Mouse (Mus musculus): ENCODE results near the gene Syncrip. TPM values are rescaled to one million over a fixed set of nuclear protein-coding genes. Genes with fewer than 3 reads are reported as not detected.

Gene Syncrip
- polyA plus RNA-seq, 1 experiment from 2014 or later: 95.9 TPM

DNA sequence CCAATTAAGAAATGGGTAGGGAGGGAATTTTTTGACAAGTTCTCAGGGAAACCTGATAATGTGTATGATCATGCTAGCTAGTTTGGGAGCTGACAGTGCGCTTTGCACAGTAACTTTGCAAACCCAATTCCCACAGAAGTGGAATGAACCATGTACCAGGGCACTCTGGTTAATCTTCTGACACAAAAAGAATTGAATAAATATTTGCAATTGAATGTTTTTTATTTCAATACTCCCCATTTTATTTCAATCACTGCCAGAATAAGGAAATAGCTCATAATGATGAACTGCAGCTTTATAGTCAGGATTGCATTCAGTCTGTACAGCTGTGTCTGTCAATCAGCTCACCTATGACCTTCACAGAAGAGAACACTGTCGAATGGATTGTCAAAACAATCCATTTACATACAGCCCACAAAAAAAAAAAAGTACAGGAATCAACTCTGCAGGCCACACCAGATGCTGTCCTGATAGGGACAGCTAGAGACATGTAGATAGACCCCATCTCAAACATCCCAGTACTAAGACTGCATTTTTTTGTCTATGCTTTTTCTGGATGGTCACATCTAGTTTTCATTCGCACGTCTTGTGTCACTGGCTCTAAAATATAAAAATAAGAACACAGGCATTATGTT is 38.6 kb upstream of the Syncrip start:
- Histone ChIP-seq H3K4me2 (replicated peaks) (peak overlapping the region; percentile 77), H3K9ac (replicated peaks) (peak overlapping the region; percentile 95), H3K36me3 (peaks cover 17% of the 10 kb centered on the region), H3K9me3 (no peaks in the 10 kb centered on the region), H3K27ac (no peak overlapping the region), H3K4me3 (replicated peaks) (peak overlapping the region; percentile 90), H3K27me3 (0 out of 2 replicates have a peak, but pooled peaks cover 3% of the 10 kb centered on the region), H3K4me1 (replicated peaks) (peaks cover 26% of the 10 kb centered on the region)
- no peak for ATAC-seq
- 24% methylated on average over 4 of the region's 4 CpGs for WGBS

DNA sequence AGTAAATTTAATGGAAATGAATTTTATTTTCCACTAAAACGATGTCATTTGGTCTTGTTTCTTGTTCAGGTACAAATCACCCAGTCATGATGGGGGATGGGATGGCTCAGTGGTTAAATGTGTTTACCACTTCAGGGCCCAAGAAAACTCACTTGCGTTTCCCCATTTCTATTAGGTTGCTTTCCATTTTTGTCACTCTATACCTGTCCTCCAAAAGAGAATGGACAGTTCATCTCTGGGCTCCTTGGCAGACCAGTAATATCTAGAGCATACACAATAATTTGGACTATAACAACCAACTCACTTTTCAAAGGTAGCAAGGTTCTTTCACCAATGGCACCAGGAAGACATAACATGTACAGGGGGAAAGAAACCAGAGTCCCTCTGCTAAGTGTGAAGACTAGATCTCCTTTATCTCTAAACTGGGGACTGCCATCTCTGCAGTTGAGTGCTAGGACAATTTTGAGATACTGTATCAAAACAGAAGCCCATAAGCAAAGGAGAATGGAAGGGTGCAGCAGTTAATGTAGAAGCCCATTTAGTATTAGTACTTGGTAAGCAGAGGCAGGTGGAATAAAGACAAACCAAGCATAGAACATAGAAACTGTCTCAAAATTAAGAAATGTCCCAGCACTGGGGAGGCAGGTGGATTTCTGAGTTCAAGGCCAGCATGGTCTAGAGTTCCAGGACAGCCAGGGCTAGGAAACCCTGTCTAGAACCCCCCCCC is 37.9 kb upstream of the Syncrip start:
- Histone ChIP-seq H3K27me3 (0 out of 2 replicates have a peak, but pooled peaks cover 3% of the 10 kb centered on the region), H3K4me2 (replicated peaks) (peak overlapping the region; percentile 77), H3K27ac (no peak overlapping the region), H3K4me3 (replicated peaks) (peak overlapping the region; percentile 90), H3K4me1 (replicated peaks) (peaks cover 26% of the 10 kb centered on the region), H3K9ac (replicated peaks) (peak overlapping the region; percentile 95), H3K9me3 (no peaks in the 10 kb centered on the region), H3K36me3 (peaks cover 17% of the 10 kb centered on the region)
- 25% methylated on average over 2 of the region's 2 CpGs for WGBS
- ATAC-seq: no peak

DNA sequence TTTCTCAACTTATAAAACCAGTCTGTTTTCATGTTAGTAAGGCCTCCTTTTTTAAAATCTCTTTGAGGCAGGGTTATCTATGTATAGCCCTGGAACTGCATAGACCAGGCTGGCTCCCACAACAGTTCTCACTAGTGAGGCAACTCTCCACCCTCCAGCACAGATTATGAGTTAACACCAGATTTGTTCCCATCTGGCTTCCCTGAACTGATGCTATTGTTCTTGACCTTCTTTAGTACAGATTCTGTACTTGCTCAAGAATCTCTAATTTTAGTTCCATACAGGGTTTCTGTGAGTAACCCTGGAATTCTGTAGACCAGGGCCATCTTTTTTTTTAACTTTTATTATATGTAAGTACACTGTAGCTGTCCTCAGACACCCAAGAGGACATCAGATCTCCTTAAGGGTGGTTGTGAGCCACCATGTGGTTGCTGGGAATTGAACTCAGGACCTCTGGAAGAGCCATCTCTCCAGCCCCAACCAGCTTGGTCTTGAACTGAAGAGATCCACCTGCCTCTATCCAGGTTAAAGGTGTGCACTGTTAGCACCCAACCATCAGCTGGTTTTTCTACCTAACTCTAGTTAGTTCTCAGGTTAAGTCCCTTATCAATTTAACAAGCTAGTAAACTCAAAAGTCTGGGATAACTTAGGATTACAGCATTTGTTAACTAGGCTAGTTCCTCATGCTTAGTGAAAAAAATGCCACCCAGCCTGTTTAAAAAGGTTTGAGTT is 37.2 kb upstream of the Syncrip start:
- Histone ChIP-seq H3K27ac (no peak overlapping the region), H3K4me2 (replicated peaks) (peak overlapping the region; percentile 77), H3K9me3 (no peaks in the 10 kb centered on the region), H3K4me1 (replicated peaks) (peaks cover 26% of the 10 kb centered on the region), H3K9ac (replicated peaks) (no peak overlapping the region), H3K27me3 (no peaks in the 10 kb centered on the region), H3K4me3 (replicated peaks) (peak overlapping the region; percentile 90; the same call in 1 of the 2 replicates), H3K36me3 (peaks cover 17% of the 10 kb centered on the region)
- ATAC-seq: no peak

DNA sequence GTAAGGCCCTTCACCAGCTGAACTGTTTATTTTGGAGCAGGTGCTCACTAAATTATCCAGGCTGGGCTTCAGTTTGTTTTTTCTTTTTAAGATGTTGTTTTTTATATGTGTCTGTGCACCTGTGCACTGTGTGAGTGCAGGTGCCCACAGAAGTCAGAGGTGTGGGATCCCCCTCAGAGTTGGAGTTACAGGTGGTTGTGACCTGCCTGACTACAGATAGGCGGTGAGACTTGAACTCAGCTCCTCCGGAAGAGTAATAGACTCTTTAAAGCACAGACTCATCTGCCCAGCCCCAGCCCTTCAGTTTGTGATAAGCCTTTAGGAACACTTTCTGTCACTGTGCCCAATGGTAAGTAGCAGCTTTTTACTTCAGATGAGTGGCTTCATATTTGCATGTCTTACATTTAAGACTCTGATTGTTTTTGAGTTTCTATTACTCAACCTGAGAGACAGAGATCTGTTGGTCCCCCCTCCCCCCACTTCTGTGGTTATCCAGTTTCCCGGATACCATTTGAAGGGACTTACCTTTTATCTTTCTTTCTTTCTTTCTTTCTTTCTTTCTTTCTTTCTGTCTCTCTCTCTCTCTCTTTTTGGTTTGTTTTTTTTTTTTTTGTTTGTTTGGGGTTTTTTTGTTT is 34.1 kb upstream of the Syncrip start:
- Histone ChIP-seq H3K9ac (replicated peaks) (no peak overlapping the region), H3K4me3 (replicated peaks) (no peak overlapping the region), H3K27me3 (no peaks in the 10 kb centered on the region), H3K9me3 (no peaks in the 10 kb centered on the region), H3K4me1 (replicated peaks) (peaks cover 23% of the 10 kb centered on the region), H3K36me3 (peaks cover 17% of the 10 kb centered on the region), H3K4me2 (replicated peaks) (no peak overlapping the region), H3K27ac (no peak overlapping the region)
- ATAC-seq: no peak
- WGBS: 87% methylated on average over 3 of the region's 3 CpGs

DNA sequence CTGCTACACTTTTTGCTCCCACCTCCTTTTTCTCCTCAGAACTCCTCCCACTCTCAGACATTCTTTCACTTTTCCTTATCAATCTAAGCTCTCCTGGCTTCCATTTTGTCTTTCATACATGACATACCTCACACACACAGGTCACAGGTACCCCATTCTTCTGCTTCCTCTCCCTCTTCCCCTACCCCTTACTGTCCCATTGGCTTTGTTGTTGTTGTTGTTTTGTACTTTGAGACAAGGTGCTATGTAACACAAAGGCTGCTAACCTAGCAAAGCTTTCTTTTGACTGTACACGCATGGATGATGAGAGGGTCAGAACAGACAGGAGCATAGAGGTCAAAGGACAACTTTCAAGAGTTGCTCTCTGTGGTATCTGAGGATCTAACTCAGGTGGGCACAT is 33.2 kb upstream of the Syncrip start:
- Histone ChIP-seq H3K4me1 (replicated peaks) (peaks cover 16% of the 10 kb centered on the region), H3K9ac (replicated peaks) (no peak overlapping the region), H3K27me3 (no peaks in the 10 kb centered on the region), H3K4me3 (replicated peaks) (no peak overlapping the region), H3K36me3 (peaks cover 10% of the 10 kb centered on the region), H3K9me3 (no peaks in the 10 kb centered on the region), H3K27ac (no peak overlapping the region), H3K4me2 (replicated peaks) (no peak overlapping the region)
- ATAC-seq: no peak
- 86% methylated on average over 1 of the region's 1 CpGs for WGBS

DNA sequence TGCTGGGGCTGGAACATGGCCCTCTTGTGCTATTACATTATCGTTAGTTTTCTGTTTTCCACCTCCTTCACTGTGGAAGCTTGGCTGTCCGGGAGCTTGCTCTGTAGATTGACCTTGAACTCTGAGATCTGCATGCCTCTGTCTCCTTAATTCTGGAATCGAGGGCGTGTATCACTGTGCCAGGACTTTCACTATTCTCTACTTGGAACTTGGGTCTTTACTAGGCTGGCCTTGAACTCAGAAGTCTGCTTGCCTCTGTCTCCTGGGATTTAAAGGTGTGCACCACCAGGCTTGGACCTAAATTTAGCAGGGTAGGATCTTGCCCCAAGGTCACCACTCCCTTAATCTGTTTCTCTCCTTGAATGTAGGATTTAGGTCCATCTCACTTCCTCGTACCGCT is 19.5 kb upstream of the Syncrip start:
- no peak overlapping the region for H3K27ac ChIP-seq
- H3K9me3 ChIP-seq: no peaks in the 10 kb centered on the region
- H3K36me3 ChIP-seq: no peaks in the 10 kb centered on the region
- no peak overlapping the region for H3K4me3 ChIP-seq (replicated peaks)
- H3K4me1 ChIP-seq (replicated peaks): no peaks in the 10 kb centered on the region
- no peak overlapping the region for H3K9ac ChIP-seq (replicated peaks)
- ATAC-seq: no peak
- no peaks in the 10 kb centered on the region for H3K27me3 ChIP-seq
- WGBS: 90% methylated on average over 6 of the region's 6 CpGs
- H3K4me2 ChIP-seq (replicated peaks): no peak overlapping the region

DNA sequence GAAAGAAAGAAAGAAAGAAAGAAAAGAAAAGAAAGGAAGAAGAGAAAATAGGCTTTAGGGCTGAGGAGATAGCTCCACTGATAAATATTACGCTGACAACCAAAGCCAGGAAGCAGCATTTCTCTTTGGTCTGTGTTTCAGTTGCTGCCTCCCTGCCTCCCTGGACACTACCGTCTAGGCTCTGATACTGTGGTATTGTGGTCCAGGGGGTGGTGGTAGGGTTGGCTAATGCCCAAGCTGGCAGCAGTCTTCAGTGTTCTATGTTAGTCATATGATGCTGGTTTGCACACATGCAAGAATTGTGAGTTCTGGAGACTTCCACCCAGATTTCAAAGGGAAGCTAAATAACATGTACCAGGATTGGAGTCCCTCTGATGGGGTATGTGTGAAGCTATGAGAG is 17.7 kb upstream of the Syncrip start:
- 96% methylated on average over 2 of the region's 2 CpGs for WGBS
- no peak for ATAC-seq
- Histone ChIP-seq H3K4me3 (replicated peaks) (no peak overlapping the region), H3K9ac (replicated peaks) (no peak overlapping the region), H3K4me1 (replicated peaks) (no peaks in the 10 kb centered on the region), H3K27ac (no peak overlapping the region), H3K36me3 (no peaks in the 10 kb centered on the region), H3K27me3 (no peaks in the 10 kb centered on the region), H3K4me2 (replicated peaks) (no peak overlapping the region), H3K9me3 (no peaks in the 10 kb centered on the region)

DNA sequence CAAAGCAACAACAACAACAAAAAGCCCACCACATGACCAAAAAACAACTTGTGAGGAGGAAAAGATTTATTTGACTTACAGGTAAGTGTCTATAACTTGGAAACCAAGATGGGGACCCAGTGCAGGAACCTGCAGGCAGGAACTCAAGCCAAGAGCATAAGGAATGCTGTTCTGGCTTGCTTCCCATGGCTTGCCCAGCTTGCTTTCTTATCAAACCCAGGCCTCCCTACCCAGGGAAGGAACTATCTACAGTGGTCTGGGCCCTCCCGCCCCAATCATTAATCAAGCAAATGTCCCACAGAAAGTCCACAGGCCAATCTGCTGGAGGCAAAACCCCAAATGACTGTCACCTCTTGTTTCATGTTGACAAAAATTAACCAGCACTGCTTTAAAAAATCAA is 10.1 kb upstream of the Syncrip start:
- no peak overlapping the region for H3K9ac ChIP-seq (replicated peaks)
- ATAC-seq: no peak
- no peaks in the 10 kb centered on the region for H3K27me3 ChIP-seq
- no peak overlapping the region for H3K4me2 ChIP-seq (replicated peaks)
- H3K4me1 ChIP-seq (replicated peaks): no peaks in the 10 kb centered on the region
- H3K36me3 ChIP-seq: no peaks in the 10 kb centered on the region
- no peak overlapping the region for H3K27ac ChIP-seq
- 95% methylated on average over 1 of the region's 1 CpGs for WGBS
- no peak overlapping the region for H3K4me3 ChIP-seq (replicated peaks)
- H3K9me3 ChIP-seq: no peaks in the 10 kb centered on the region

DNA sequence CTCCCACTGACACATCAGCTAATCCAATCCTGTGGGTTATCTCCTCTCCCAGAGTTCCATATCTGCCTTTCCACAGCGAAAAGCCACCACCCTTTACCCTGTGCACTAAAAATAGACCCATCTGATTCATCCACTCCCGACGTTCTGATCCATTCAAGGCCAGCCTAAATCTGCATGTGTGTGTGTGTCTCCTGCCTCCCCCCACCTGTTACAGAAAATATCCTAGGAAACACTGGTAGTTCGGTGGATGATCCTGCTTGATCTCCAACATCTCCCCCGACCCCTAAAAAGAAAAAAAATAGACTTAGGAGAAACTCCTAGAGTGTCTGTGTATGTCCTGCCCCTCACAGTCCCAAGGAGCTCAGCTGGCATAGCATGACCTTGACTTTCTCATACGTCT is 2.2 kb upstream of the Syncrip start:
- peaks cover 20% of the 10 kb centered on the region for H3K4me1 ChIP-seq (replicated peaks)
- 53% methylated on average over 6 of the region's 6 CpGs for WGBS
- H3K27ac ChIP-seq: no peak overlapping the region
- H3K9me3 ChIP-seq: no peaks in the 10 kb centered on the region
- H3K9ac ChIP-seq (replicated peaks): no peak overlapping the region
- no peak overlapping the region for H3K4me3 ChIP-seq (replicated peaks)
- no peaks in the 10 kb centered on the region for H3K36me3 ChIP-seq
- no peak overlapping the region for H3K4me2 ChIP-seq (replicated peaks)
- H3K27me3 ChIP-seq: peaks cover 7% of the 10 kb centered on the region
- no peak for ATAC-seq

DNA sequence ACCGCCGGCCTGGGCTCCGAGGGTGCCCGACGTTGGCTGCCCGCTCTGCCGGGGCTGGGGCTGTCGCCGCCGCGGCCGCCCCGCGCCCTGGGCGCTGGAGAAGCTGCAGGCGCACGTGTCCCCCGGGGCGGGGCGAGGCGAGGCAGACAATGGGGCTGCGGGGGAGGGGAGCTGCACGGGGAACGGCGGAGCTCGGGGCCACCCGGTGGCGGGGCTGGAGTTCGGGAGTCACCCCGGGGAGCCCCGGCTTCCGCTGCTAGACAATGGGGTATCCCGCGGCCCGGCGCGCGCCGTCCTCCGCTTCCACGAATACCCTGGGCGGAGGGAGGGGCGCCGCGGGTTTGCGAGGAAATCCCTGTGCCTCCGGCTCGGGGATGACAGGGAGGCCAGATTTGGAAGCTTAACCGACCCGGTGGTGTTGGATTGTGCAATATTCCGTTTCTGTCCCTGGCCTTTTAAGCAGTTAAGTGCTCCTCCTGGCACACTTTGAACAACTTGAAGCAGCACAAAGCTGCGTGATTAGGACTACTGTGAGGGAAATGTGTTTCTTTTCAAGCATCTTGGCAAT is 539 bp upstream of the Syncrip start:
- WGBS: under 1% methylated on average over 49 of the region's 52 CpGs
- ATAC-seq: no peak

DNA sequence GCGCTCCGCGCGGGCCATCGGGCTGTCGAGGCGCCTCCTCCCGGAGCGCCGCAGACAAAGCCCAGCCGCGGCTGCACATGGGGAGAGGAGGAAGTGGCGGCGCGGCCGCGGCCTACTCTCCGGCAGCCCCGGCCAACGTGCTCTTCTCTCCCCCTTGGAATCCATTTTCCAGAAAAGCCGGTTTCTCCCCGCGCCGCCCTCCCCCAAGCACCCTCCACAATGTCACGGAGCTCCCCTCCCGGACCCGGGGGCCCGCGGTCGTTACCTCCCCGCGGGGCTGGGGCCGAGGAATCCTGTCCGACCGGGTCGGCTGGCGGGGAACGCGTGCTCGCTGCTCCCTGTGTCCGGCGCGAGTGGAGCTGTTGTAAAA is 598 bp downstream of the Syncrip start:
- 0% methylated on average over 16 of the region's 43 CpGs for WGBS
- Histone ChIP-seq H3K4me2 (replicated peaks) (peak overlapping the region; percentile 90), H3K36me3 (peaks cover 9% of the 10 kb centered on the region), H3K27ac (peak overlapping the region; percentile 100), H3K9me3 (no peaks in the 10 kb centered on the region), H3K27me3 (peaks cover 7% of the 10 kb centered on the region), H3K4me3 (replicated peaks) (peak overlapping the region; percentile 98), H3K9ac (replicated peaks) (peak overlapping the region; percentile 99), H3K4me1 (replicated peaks) (peaks cover 37% of the 10 kb centered on the region)
- no peak; the same call in 1 of the 2 replicates for ATAC-seq

More for the DNA sequence above, 539 bp upstream of the Syncrip start:
- peak overlapping the region; percentile 86 for H3K9ac ChIP-seq (replicated peaks)
- H3K4me3 ChIP-seq (replicated peaks): peak overlapping the region; percentile 98
- peak overlapping the region; percentile 100 for H3K27ac ChIP-seq
- peaks cover 2% of the 10 kb centered on the region; the same call in 1 of the 2 replicates for H3K36me3 ChIP-seq
- peaks cover 30% of the 10 kb centered on the region for H3K4me1 ChIP-seq (replicated peaks)
- peaks cover 7% of the 10 kb centered on the region for H3K27me3 ChIP-seq
- H3K4me2 ChIP-seq (replicated peaks): peak overlapping the region; percentile 61
- no peaks in the 10 kb centered on the region for H3K9me3 ChIP-seq
